Mouse (Mus musculus): Measurements from ENCODE around the gene Lmod2.

DNA sequence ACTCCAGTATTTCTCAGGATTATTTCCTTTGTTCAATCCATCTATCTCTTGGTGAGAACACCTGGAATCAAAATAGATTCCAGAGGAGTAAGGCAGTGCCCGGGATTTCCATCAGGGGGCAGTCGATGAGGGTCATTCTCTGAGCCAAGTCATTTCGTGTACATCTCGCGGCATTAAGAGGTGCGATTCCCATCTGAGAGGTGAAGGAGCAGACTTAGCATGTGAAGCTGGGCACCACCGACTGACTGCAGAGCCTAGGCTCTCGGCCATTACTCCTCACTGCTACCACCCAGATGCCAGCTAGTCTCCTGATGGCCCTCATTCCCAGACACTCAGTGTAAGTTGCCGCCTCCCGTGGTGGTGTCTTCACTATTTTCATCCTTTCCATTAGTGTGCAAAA, 8.9 kb downstream of the Lmod2 start:
- TF ChIP-seq CTCF (IDR thresholded peaks at IDR 0.05; ENCODE audit: control insufficient read depth, insufficient read depth, low read length) (no peak), POLR2A (IDR thresholded peaks at IDR 0.05; ENCODE audit: borderline replicate concordance, control insufficient read depth, low read depth, low read length) (no peak)
